Mouse (Mus musculus) lung, postnatal 0 days (tissue): Measurements from ENCODE around the gene Rnf20. TPM values are rescaled to one million over a fixed set of nuclear protein-coding genes. Genes with fewer than 3 reads are reported as not detected.
A peak's percentile ranks its signal among the peaks of the same experiment; 100 is the strongest.

ENCODE experiments used
- ATAC-seq: fragments of 200-750 bp; cut with Nextera tagmentation; 2 replicates; pipeline ENCODE4 v1.8.0; 2017; ENCODE audit warnings: moderate library complexity
- DNase-seq: peaks from one replicate; pipeline ENCODE4 v3.0.0-alpha.2; 2016; ENCODE audit warnings: low spot score
- H3K27ac ChIP-seq: fragments of 300-500 bp; sonication (generic); 2 replicates; pipeline ENCODE4 v1.5.1; 2014; ENCODE audit warnings: antibody characterized with exemption, mild to moderate bottlenecking, low read length, mixed read lengths
- H3K27me3 ChIP-seq: fragments of 300-500 bp; sonication (generic); replicated peaks from 2 replicates; pipeline ENCODE4 v1.6.1; 2014; ENCODE audit warnings: low read length, mixed read lengths; ENCODE audit not compliant: insufficient read depth
- H3K36me3 ChIP-seq: fragments of 300-500 bp; sonication (generic); 2 replicates; pipeline ENCODE4 v1.6.1; 2014; ENCODE audit warnings: low read length, mixed read lengths; ENCODE audit not compliant: insufficient read depth
- H3K4me1 ChIP-seq: fragments of 300-500 bp; sonication (generic); 2 replicates; pipeline ENCODE4 v1.6.1; 2014; ENCODE audit warnings: antibody characterized with exemption, low read depth, low read length, mixed read lengths; ENCODE audit not compliant: insufficient read depth
- H3K4me2 ChIP-seq: fragments of 300-500 bp; sonication (generic); replicated peaks from 2 replicates; pipeline ENCODE4 v1.6.1; 2014; ENCODE audit warnings: low read depth, mild to moderate bottlenecking, low read length, moderate library complexity, mixed read lengths
- H3K4me3 ChIP-seq: fragments of 300-500 bp; sonication (generic); 2 replicates; pipeline ENCODE4 v1.5.1; 2014; ENCODE audit warnings: low read depth, low read length
- H3K9ac ChIP-seq: fragments of 300-500 bp; sonication (generic); replicated peaks from 2 replicates; pipeline ENCODE4 v1.6.1; 2014; ENCODE audit warnings: low read depth, mild to moderate bottlenecking
- H3K9me3 ChIP-seq: fragments of 300-500 bp; sonication (generic); 2 replicates; pipeline ENCODE4 v1.6.1; 2016; ENCODE audit warnings: low read length, mixed read lengths
- CTCF ChIP-seq: IDR thresholded peaks from 2 replicates; pipeline ENCODE4 v1.5.1; 2016; ENCODE audit warnings: antibody characterized with exemption, mild to moderate bottlenecking
- EP300 ChIP-seq: IDR thresholded peaks from 2 replicates; pipeline ENCODE4 v1.6.1; 2016; ENCODE audit warnings: antibody characterized with exemption, mild to moderate bottlenecking, control low read depth
- WGBS: fragments of 180-500 bp; shearing (Covaris S2); extraction: QIAGEN DNeasy Blood & Tissue Kit; methylation state at CpG from one replicate; pipeline ENCODE4 v1.1.7; 2014; 5-methylcytosine and 5-hydroxymethylcytosine counted together
- polyA plus RNA-seq: library from polyadenylated mRNA; unstranded; fragments of >200 nt; fragmentation: Nextera tagmentation; extraction: Ambion mirVana; gene quantifications from 2 replicates; pipeline ENCODE4 v1.2.1, GENCODE M21; 2015

The Rnf20 gene
- 32.6 and 35.3 TPM in 2 replicates for polyA plus RNA-seq

- TF ChIP-seq EP300: no peak; the same call in 1 of the 2 replicates
Measured at GRCm38 (mm10) chr4:49631319-49632138, at the start of gene Rnf20. TSS of gene Rnf20 (plus strand) at chr4:49632006.

GRCm38 (mm10) chr4:49583965-49584831 is 47.6 kb upstream of the Rnf20 start:
- DNase-seq (peak; percentile 49), ATAC-seq (peak; percentile 72)
- Histone ChIP-seq H3K9me3 (no peaks in the 10 kb centered on the region), H3K4me3 (no peak overlapping the region), H3K4me1 (peaks cover 10% of the 10 kb centered on the region; the same call in 1 of the 2 replicates), H3K36me3 (0 out of 2 replicates have a peak, but pooled peaks cover 5% of the 10 kb centered on the region), H3K27ac (peak overlapping the region; percentile 51), H3K4me2 (no peak overlapping the region; the same call in 1 of the 2 replicates), H3K9ac (no peak overlapping the region), H3K27me3 (no peaks in the 10 kb centered on the region)
- WGBS: 13% methylated on average over 14 of the region's 14 CpGs
- TF ChIP-seq CTCF (no peak), EP300 (no peak)

More at GRCm38 (mm10) chr4:49631319-49632138, at the start of gene Rnf20:
- Histone ChIP-seq H3K9me3 (no peaks in the 10 kb centered on the region), H3K4me3 (peak within 1 kb of the TSS; percentile 70), H3K9ac (peak within 1 kb of the TSS; percentile 86), H3K27ac (peak within 1 kb of the TSS; percentile 92), H3K4me2 (peak within 1 kb of the TSS; percentile 71), H3K4me1 (no peaks in the 10 kb centered on the region), H3K27me3 (no peaks in the 10 kb centered on the region), H3K36me3 (peaks cover 8% of the 10 kb centered on the region; the same call in 1 of the 2 replicates)
- DNase-seq (peak; percentile 99), ATAC-seq (peak; percentile 97)
- WGBS: 4% methylated on average over 37 of the region's 37 CpGs

GRCm38 (mm10) chr4:49585524-49586101 is 46.2 kb upstream of the Rnf20 start:
- TF ChIP-seq CTCF (no peak), EP300 (no peak)
- Histone ChIP-seq H3K27ac (0 out of 2 replicates have a peak overlapping the region, but pooled peaks have one; percentile 14), H3K27me3 (no peaks in the 10 kb centered on the region), H3K36me3 (0 out of 2 replicates have a peak, but pooled peaks cover 5% of the 10 kb centered on the region), H3K9me3 (no peaks in the 10 kb centered on the region), H3K9ac (no peak overlapping the region), H3K4me1 (peaks cover 10% of the 10 kb centered on the region; the same call in 1 of the 2 replicates), H3K4me3 (no peak overlapping the region), H3K4me2 (no peak overlapping the region)
- peak; percentile 58 for ATAC-seq
- peak; percentile 21 for DNase-seq
- 62% methylated on average over 7 of the region's 7 CpGs for WGBS

- no peak overlapping the region for H3K4me3 ChIP-seq
- H3K9ac ChIP-seq: no peak overlapping the region
- no peak for ATAC-seq
- no peaks in the 10 kb centered on the region for H3K27me3 ChIP-seq
- TF ChIP-seq CTCF (no peak), EP300 (no peak)
- H3K4me1 ChIP-seq: peaks cover 10% of the 10 kb centered on the region; the same call in 1 of the 2 replicates
- WGBS: 87% methylated on average over 10 of the region's 10 CpGs
- no peak for DNase-seq
- no peaks in the 10 kb centered on the region for H3K9me3 ChIP-seq
- no peak overlapping the region for H3K4me2 ChIP-seq
- H3K36me3 ChIP-seq: 0 out of 2 replicates have a peak, but pooled peaks cover 5% of the 10 kb centered on the region
- H3K27ac ChIP-seq: no peak overlapping the region
Measured at GRCm38 (mm10) chr4:49586811-49587210, 45.0 kb upstream of the Rnf20 start.

- H3K4me3 ChIP-seq: no peak overlapping the region
- no peak for TF ChIP-seq CTCF
- no peak for TF ChIP-seq EP300
- ATAC-seq (no peak), DNase-seq (no peak)
- no peaks in the 10 kb centered on the region for H3K27me3 ChIP-seq
- no peak overlapping the region for H3K27ac ChIP-seq
- no peak overlapping the region for H3K9ac ChIP-seq
- 83% methylated on average over 2 of the region's 2 CpGs for WGBS
- H3K4me1 ChIP-seq: no peaks in the 10 kb centered on the region
- no peak overlapping the region for H3K4me2 ChIP-seq
- 0 out of 2 replicates have a peak, but pooled peaks cover 5% of the 10 kb centered on the region for H3K36me3 ChIP-seq
- no peaks in the 10 kb centered on the region for H3K9me3 ChIP-seq
Measured at GRCm38 (mm10) chr4:49590152-49590551, 41.7 kb upstream of the Rnf20 start.
